Mouse (Mus musculus) neural tube, embryonic 10.5 days (tissue): ENCODE data around the gene Mogat1.
A peak's percentile ranks its signal among the peaks of the same experiment; 100 is the strongest.
"Not testable (repeated sequence)": the region's sequence is repeated elsewhere in the genome, so short reads cannot be mapped to it uniquely, and the experiment has no call there.

Experiments used
- DNase-seq: peaks from one replicate; pipeline ENCODE4 v3.0.0-alpha.2; 2017; ENCODE audit warnings: low spot score; ENCODE audit errors: extremely low spot score

The Mogat1 gene

DNA sequence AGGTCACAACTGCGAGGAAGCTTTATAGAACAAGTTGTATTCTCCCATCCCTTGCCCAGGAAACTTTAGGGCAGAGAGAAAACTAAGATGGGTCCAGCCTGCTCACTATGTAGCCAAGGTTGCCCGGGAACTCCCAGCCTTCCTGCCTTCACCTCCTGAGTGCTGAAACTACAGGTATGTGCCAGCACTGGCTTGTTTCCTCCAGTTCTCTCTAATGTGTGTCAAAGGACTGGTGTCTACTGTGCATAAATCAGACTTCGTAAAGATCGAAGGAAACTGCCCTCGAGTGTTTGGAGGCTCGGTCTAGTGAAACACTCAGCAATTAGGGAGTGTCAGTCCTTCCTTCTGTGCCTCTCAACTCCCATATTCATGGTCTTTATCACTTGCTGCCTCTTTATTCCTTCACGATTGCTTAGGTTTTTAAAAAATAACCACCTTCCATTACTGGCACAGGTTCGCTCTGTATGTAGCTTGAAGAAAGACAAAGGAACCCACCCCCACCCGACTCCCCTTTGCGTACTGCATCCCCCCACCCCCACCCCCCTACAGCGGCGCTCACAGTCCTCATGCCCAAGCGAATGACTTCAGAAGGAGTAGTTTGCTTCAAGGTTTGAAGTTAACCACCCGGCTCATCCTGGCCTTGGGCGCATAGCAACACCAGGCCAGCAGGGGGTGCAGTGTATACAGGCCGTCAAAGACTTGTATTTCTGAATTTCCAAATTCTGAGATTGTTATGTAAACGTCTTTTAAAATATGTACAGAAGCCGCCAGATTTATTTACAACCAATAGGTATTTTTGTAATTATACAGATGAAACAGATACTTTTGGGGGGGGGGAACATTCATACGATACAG lies 25.7 kb downstream of the Mogat1 start:
- DNase-seq, result peak; percentile 59

DNA sequence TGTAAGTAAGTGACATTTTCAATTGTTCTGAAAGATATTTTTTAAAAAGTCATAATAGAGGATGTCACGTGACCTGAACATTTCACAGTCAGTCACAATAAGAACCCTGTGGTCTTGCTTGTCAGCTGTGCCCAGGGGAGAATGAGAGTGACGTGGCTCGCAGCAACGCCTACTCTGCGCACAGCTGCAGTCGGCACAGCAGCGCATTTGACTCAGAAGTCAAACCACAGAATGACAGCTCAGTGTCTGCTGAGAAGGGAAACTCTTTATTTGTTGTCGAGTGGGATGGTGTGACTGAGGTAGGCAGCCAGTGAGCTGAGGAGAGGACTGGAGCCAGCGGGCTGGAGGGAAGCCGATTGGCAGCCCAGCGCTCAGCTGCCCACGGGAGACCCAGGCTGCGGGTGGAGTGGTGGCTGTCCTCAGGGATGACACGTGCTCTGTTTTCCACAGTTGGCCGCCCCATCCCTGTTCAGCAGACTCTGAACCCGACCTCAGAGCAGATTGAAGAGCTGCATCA lies 26.8 kb downstream of the Mogat1 start:
- DNase-seq, result peak; percentile 24

DNA sequence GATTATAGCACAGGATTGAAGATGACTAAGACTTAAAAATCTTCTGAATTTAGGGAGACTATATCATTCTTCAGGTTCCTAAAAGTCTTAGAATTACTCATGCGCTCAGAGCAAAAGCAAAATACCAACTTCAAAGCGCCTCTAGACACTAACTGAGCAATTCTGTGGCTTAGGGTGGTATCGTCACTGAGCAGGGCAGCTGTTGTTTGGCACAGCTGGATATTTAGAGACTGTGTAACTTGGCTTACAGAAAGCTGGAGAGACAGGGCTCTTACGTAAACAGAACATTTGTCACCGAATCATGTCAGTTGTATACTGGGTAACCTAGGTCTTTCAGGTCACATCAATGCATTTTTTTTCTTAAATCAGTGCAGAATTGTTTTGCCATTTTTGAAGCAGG lies 27.6 kb downstream of the Mogat1 start:
- no peak for DNase-seq

DNA sequence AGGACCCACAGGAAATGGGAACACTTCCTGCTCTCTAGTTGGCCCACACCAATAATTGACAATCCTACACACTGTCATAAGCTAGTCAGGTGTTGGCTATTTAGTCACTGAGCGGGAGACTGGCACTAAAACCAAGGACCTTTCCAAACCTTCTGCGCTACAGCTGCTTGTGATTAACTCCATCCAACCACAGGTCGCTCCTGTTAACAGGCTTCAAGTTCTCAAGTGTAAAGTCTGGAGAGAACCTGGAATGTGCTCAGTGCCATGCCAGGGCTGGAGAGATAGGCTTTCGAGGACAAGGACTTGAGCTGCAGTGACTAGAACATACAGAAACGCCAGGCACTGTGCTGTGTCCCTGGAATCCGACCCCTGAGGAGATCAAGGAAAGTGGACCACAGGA lies 28.4 kb downstream of the Mogat1 start:
- no peak for DNase-seq

DNA sequence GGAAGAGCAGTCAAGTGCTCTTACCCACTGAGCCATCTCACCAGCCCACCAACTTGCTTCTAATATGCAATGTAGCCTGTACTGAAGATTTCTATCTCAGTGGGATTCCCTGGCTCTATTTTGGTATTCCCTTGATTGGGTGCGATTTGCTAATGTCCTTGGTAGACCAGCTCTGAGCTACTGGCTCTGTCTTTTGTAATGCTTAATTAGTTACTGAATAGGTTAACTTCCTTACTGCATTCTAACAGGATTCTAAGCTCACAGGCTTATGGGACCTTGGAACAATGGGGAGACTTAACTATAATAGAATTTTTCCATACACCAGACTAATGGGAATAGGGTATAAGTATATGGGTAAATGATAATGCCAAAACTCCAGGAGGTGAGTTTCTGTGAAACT lies 32.8 kb downstream of the Mogat1 start:
- DNase-seq, result not testable (repeated sequence)

DNA sequence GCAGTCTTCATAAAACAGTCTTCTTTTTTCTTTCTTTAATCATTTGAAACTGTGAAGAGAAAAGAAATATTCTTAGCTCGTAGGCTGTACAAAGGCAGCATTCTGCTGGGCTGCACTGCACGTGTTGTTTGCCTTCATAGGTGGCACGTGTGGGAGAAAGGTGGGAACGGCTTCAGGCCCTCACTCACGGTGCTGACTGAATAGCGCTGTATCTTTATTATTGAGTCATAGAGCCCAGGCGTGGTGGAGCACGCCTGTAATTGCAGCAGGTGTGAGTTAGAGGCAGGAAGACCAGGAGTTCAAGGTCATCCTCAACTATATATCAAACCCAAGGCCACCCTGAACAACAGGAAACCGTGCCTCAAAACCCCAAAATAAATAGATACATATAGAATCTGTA lies 35.5 kb downstream of the Mogat1 start:
- no peak for DNase-seq

DNA sequence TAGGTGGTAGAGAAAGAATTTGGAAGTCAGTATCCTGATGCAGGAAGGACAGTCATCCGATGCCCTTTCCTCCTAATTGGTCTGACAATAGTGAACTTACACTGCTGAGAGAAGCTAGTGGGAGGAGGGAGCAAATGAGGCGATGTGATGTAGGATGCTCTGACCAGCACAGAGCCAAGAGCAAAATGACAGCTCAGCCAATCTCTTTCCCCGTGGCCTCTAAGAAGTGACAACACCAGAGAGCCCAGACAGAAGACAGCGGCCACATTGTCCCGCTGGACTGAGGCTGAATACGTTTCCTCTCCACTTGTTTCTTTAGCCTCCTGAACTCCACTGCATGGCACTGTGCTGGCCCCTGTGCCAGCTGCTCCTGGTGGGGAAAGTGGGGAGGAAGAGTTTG lies 38.2 kb downstream of the Mogat1 start:
- no peak for DNase-seq

DNA sequence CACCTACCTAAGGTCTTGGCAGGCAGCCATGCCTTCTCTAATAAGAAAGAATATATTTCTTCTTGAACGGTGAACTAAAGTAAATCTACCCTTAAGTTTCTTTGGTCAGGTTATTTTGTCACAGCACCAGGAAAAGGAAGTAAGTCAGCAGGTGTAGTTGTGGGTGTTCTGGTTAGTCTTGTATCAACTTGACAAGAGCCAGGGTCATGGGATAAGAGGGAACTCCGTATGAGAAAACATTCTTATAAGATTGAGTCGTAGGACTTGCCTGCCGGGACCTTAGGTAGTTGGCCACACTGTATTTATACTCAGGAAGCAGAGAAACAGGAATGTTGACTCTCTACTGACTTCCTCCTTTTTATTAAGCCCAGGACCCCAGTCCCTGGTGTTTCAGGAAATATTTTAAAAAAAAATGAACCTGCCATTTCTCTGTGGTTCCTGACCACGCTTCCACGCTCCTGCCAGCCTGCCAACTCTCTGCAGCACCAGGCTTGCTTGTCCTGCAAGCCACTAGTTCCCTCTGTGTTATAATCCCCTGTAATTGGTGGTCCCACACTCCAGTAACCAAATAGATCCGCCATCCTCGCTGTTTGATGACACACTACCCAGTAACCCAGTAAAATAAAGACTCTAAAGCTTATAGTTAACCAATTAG lies 43.3 kb downstream of the Mogat1 start:
- DNase-seq, result no peak

DNA sequence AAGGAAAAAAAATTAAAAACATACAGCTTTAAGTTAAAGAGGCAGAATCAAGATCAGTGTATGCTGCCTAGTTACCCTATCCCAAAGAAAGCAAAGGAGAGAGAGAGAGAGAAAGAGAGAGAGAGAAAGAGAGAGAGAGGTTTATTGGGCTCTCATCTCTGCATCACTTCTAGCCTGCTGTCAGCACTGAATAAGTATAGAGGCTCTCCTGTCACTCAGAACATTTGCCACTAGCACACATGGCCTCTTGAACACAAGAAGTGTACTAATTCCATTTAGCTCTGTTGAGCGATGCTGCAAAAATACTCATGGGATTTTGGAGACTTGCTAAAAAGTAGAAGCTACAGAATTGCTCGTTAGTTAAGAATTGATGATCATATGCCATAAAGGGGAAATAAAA lies 56.2 kb downstream of the Mogat1 start:
- no peak for DNase-seq

DNA sequence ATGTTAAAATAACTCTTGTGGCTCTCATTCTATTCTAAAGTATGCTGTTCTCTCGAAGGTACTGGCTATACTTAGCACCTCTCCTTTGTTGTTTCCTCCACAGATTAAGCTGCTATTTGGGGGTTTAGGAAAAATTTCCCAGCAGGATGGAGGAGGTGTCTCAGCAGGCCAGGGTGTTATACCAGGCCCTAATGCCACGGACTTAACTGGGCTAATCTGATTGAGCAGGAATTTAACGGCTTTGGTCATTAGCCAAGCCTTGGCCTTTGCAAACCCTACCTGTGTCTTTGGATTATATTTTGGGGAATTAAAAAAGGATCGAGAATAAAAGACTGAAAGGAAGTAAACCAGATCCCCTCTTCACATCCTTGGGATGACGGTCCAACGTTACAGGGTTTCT lies 56.6 kb downstream of the Mogat1 start:
- DNase-seq, result no peak

DNA sequence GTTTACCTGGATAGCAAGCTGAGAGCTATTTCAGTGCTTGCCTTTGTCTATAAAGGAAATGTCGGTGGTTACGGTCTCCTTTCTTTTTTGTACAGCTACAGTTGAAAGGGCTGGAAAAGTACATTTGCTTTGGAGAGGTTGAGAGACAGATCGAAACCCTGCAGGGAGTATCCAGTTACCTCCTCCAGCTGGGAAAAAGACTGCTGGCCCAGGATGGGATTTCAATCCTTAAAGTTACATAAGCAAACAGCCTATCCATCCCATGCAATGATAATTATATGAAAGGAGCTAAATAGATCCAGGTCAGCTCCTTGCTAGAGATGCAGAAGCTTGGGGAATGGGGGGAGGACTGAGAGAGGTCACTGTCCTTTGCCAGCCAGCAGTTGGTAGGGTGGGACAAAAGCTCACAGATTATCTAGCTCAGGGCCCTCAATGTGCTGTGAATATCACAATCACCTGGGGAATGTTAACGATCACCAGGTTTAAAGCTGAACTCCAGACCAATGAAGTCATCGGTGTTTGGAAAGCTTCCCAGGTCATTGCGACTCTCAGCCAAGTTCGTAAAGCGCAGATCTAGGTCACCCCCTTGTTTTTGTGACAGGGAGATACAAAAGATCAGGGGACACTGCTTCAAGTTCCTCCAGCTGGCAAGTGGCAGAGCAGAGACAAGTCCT lies 57.2 kb downstream of the Mogat1 start:
- no peak for DNase-seq

DNA sequence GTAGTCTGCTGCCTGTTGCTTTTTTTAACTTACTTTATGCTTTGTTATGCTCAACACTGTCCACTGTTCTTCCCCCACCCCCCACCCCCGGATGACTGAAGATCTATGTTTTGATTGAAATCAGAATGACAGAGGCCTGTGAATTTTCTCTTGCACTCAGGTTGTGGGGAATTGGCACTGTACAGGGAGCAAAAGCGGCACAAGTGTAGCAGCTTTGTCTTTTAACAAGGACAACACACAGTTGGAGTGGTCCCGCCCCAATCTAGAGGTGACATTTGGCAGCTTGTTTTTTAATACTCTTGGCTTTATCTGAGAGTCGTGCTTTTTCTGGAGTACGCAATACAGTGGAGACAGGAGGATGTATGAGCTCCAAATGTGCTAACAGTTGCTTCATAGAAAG lies 58.8 kb downstream of the Mogat1 start:
- no peak for DNase-seq

DNA sequence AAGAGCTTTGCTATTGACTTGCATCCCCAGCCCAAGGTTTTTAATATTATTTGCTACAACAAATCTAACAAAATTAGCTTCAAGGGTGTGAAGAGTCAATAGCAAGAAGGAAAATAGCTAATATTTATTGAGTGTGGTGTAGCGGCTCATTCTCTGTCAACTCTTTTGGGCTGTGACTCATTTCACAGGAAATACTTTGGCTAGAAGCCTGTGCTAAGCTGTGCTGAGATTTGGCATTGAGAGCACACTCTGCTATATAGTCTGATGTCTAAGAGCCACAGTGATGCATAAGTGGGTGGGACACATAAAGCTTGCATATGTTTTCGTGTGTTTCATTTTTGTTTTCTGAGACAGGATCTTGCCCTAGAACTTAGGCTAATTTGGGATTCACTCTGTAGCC lies 74.3 kb downstream of the Mogat1 start:
- no peak for DNase-seq

DNA sequence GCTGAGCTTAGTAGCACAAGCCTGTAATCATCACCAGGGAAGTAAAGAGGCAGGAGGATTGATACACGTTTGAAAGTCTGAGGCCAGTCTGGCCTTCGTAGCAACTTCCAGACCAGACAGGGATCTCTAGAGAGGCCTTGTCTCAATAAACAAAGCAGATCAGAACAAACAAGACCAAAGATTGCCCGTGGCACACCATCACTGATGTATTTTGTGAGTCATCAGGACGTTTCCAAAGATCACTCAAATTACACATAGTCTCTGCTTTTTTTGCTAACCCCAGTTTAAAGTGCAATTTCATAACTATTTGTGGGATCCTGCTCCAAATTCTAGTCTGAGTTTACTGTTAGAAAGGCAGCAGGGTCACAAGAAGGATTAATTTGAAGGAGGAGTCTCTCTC lies 76.2 kb downstream of the Mogat1 start:
- no peak for DNase-seq
